Mouse (Mus musculus) heart, embryonic 10.5 days (tissue): ENCODE measurements around the gene B3galt6. TPM values are rescaled to one million over a fixed set of nuclear protein-coding genes. Genes with fewer than 3 reads are reported as not detected.

ENCODE experiments used
- DNase-seq: peaks from one replicate; pipeline ENCODE4 v3.0.0-alpha.2; 2017; ENCODE audit warnings: low spot score
- H3K27ac ChIP-seq: fragments of 300-500 bp; sonication (generic); 2 replicates; pipeline ENCODE4 v1.5.1; 2016; ENCODE audit warnings: mild to moderate bottlenecking
- H3K27me3 ChIP-seq: fragments of 300-500 bp; sonication (generic); 2 replicates; pipeline ENCODE4 v1.6.1; 2016; ENCODE audit warnings: mild to moderate bottlenecking; ENCODE audit not compliant: poor library complexity, insufficient read depth, severe bottlenecking
- H3K36me3 ChIP-seq: fragments of 300-500 bp; sonication (generic); 2 replicates; pipeline ENCODE4 v1.6.1; 2016; ENCODE audit warnings: mild to moderate bottlenecking, moderate library complexity
- H3K4me1 ChIP-seq: fragments of 300-500 bp; sonication (generic); 2 replicates; pipeline ENCODE4 v1.6.1; 2016; ENCODE audit warnings: mild to moderate bottlenecking
- H3K4me3 ChIP-seq: fragments of 300-500 bp; sonication (generic); 2 replicates; pipeline ENCODE4 v1.5.1; 2016; ENCODE audit warnings: mild to moderate bottlenecking, moderate library complexity
- H3K9me3 ChIP-seq: fragments of 300-500 bp; sonication (generic); 2 replicates; pipeline ENCODE4 v1.6.1; 2016; ENCODE audit warnings: mild to moderate bottlenecking, moderate library complexity
- WGBS: fragments of 180-500 bp; shearing (Covaris S2); methylation state at CpG from one replicate; pipeline ENCODE4 v1.1.7; 2016; 5-methylcytosine and 5-hydroxymethylcytosine counted together
- polyA plus RNA-seq: library from polyadenylated mRNA; unstranded; fragments of >200 nt; fragmentation: Nextera tagmentation; extraction: Ambion mirVana; gene quantifications from 2 replicates; pipeline ENCODE4 v1.2.1, GENCODE M21; 2016

The B3galt6 gene
- polyA plus RNA-seq, 1 experiment from 2014 or later: 12.9 TPM

DNA sequence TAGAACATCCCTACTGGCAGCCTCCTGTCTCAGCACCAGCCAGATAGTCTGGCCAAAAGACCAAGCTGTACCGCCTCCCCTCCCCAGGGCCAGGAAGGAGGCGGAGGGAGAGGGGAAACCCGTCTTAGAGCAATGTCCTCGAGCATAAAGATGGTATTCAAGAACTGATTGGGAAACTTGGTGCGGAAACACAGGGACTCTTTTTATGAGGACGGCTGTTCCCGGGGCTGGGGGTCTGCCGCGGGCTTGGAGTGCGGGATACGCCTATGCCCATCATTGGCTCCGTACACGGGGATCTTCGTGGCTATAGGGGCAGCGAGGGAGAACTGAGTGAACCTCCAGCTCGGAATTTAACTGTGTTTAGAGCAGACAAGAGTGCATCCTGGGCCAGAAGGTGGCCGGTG lies 49.4 kb downstream of the B3galt6 start:
- H3K27ac ChIP-seq: peak overlapping the region; percentile 94
- no peak for DNase-seq
- H3K4me1 ChIP-seq: peaks cover 15% of the 10 kb centered on the region
- no peaks in the 10 kb centered on the region for H3K9me3 ChIP-seq
- 1% methylated on average over 17 of the region's 17 CpGs for WGBS
- H3K36me3 ChIP-seq: peaks cover 21% of the 10 kb centered on the region
- no peaks in the 10 kb centered on the region; the same call in 1 of the 2 replicates for H3K27me3 ChIP-seq
- peak overlapping the region; percentile 97 for H3K4me3 ChIP-seq

Other genes starting within 250 kb of the B3galt6 start
- gene Atad3a, start 231.6 kb downstream of the B3galt6 start, polyA plus RNA-seq: 133 and 147 TPM in 2 replicates
- 2.1 and 3.1 TPM in 2 replicates for gene Vwa1, start 218.0 kb downstream of the B3galt6 start, polyA plus RNA-seq
- 2.1 and 4.7 TPM in 2 replicates for gene Tmem88b, start 206.8 kb downstream of the B3galt6 start, polyA plus RNA-seq
- gene Ankrd65, start 202.2 kb downstream of the B3galt6 start, polyA plus RNA-seq: not detected in 2 replicates
- gene Mrpl20, start 189.8 kb downstream of the B3galt6 start, polyA plus RNA-seq: 176 and 226 TPM in 2 replicates
- gene Ccnl2, start 180.2 kb downstream of the B3galt6 start, polyA plus RNA-seq: 131 and 150 TPM in 2 replicates
- gene Aurkaip1, start 161.4 kb downstream of the B3galt6 start, polyA plus RNA-seq: 157 and 170 TPM in 2 replicates
- gene Mxra8, start 153.0 kb downstream of the B3galt6 start, polyA plus RNA-seq: 39.0 and 50.5 TPM in 2 replicates
- 2.8 and 3.6 TPM in 2 replicates for gene Dvl1, start 145.2 kb downstream of the B3galt6 start, polyA plus RNA-seq
- gene Tas1r3, start 129.3 kb downstream of the B3galt6 start, polyA plus RNA-seq: 0.13 and 0.14 TPM in 2 replicates
- 14.0 and 16.2 TPM in 2 replicates for gene Cptp, start 123.2 kb downstream of the B3galt6 start, polyA plus RNA-seq
- 52.1 and 73.9 TPM in 2 replicates for gene Ints11, start 123.1 kb downstream of the B3galt6 start, polyA plus RNA-seq
- gene Pusl1, start 100.9 kb downstream of the B3galt6 start, polyA plus RNA-seq: 43.8 and 43.9 TPM in 2 replicates
- 12.3 and 13.3 TPM in 2 replicates for gene Acap3, start 100.8 kb downstream of the B3galt6 start, polyA plus RNA-seq
- 97.2 and 135 TPM in 2 replicates for gene Ube2j2, start 48.8 kb downstream of the B3galt6 start, polyA plus RNA-seq
- 26.2 and 27.0 TPM in 2 replicates for gene C1qtnf12, start 30.3 kb downstream of the B3galt6 start, polyA plus RNA-seq
- 139 and 148 TPM in 2 replicates for gene Sdf4, start 223 bp upstream of the B3galt6 start, polyA plus RNA-seq
- gene Tnfrsf4, start 21.2 kb upstream of the B3galt6 start, polyA plus RNA-seq: 0.28 and 1.0 TPM in 2 replicates
- gene Tnfrsf18, start 33.5 kb upstream of the B3galt6 start, polyA plus RNA-seq: 1.4 and 1.7 TPM in 2 replicates
- gene Ttll10, start 66.8 kb upstream of the B3galt6 start, polyA plus RNA-seq: 0.19 and 0.38 TPM in 2 replicates
- 32.2 and 45.6 TPM in 2 replicates for gene 9430015G10Rik, start 117.3 kb upstream of the B3galt6 start, polyA plus RNA-seq
- 0.27 and 0.55 TPM in 2 replicates for gene Rnf223, start 137.9 kb upstream of the B3galt6 start, polyA plus RNA-seq
- 46.3 and 51.3 TPM in 2 replicates for gene Agrn, start 204.8 kb upstream of the B3galt6 start, polyA plus RNA-seq
- 0.59 TPM in 1 of 2 replicates, not detected in the other for gene Isg15, start 208.2 kb upstream of the B3galt6 start, polyA plus RNA-seq
- 1.3 and 2.0 TPM in 2 replicates for gene AW011738, start 210.7 kb upstream of the B3galt6 start, polyA plus RNA-seq
- 0.64 and 1.2 TPM in 2 replicates for gene Perm1, start 223.2 kb upstream of the B3galt6 start, polyA plus RNA-seq
- 15.2 and 15.9 TPM in 2 replicates for gene Plekhn1, start 242.2 kb upstream of the B3galt6 start, polyA plus RNA-seq
- gene Noc2l, start 243.4 kb upstream of the B3galt6 start, polyA plus RNA-seq: 59.2 and 96.5 TPM in 2 replicates